In genomic region chrX:9662391-9663111, GRCm38 (mm10) we compare ENCODE assay signal across 8 mouse cellular contexts. TPM values are rescaled to one million over a fixed set of nuclear protein-coding genes. Genes with fewer than 3 reads are reported as not detected.
DNase-seq lines count a peak whose midpoint lies in the region; ATAC-seq and TF ChIP-seq lines count a peak whose summit lies in the region.

Dynlt3 (minus strand) TSS chrX:9663003.

- intact Hi-C loops in left cerebral cortex, adult 2 months (cut with DNase I): loop anchor here (10.0 kb wide), 1 partner anchor 402 kb away; no protein-coding TSS in a partner anchor

- no peaks in the 10 kb centered on the region for H3K9me3 ChIP-seq in hindbrain, embryonic 15.5 days

- H3K4me3 ChIP-seq in hindbrain, embryonic 15.5 days: peak within 1 kb of the TSS; percentile 47
- peak within 1 kb of the TSS; percentile 56 for H3K4me3 ChIP-seq in left cerebral cortex, adult 2 months

- H3K27ac ChIP-seq in hindbrain, embryonic 15.5 days (replicated peaks): peak within 1 kb of the TSS; percentile 79
- peak within 1 kb of the TSS; percentile 83 for H3K27ac ChIP-seq in left cerebral cortex, adult 2 months

- ATAC-seq in hindbrain, embryonic 15.5 days (ENCODE audit: low FRiP score, low read depth): peak; percentile 99
- ATAC-seq in megakaryocyte, adult 5-6 weeks (ENCODE audit: poor library complexity, severe bottlenecking): peak; percentile 100

- 10% methylated on average over 30 of the region's 30 CpGs for WGBS in hindbrain, embryonic 15.5 days

- peak within 1 kb of the TSS; percentile 52 for H3K9ac ChIP-seq in hindbrain, embryonic 15.5 days

- DNase-seq in T-cell, adult 2 months (ENCODE audit: low spot score): peak; percentile 67
- DNase-seq in cerebellum, postnatal 25 days: peak; percentile 80 to 87
- DNase-seq in frontal cortex, postnatal 36 days (ENCODE audit: low spot score in 2 of 2): peak; percentile 50 to 76
- peak; percentile 66 to 75 for DNase-seq in left cerebral cortex, adult 2 months (ENCODE audit: extremely low spot score in 1 of 2, low spot score in 2 of 2)
- peak; percentile 55 to 68 for DNase-seq in right cerebral cortex, adult 2 months (ENCODE audit: low spot score in 2 of 2)
- DNase-seq in urinary bladder, postnatal 14 days (ENCODE audit: low spot score): peak; percentile 81

- no peaks in the 10 kb centered on the region for H3K4me1 ChIP-seq in hindbrain, embryonic 15.5 days (replicated peaks)

- peak within 1 kb of the TSS; percentile 54 for H3K4me2 ChIP-seq in hindbrain, embryonic 15.5 days

- no peak for TF ChIP-seq CTCF in left cerebral cortex, adult 2 months (IDR thresholded peaks at IDR 0.05)

- no peaks in the 10 kb centered on the region for H3K36me3 ChIP-seq in hindbrain, embryonic 15.5 days

- H3K27me3 ChIP-seq in hindbrain, embryonic 15.5 days: no peaks in the 10 kb centered on the region

RNA-seq across cellular contexts. Expression of gene Dynlt3, which starts in this region (rescaled TPM):
- 39.7 and 45.7 TPM in 2 replicates for polyA plus RNA-seq in hindbrain, embryonic 15.5 days (2015; fragmentation: Nextera tagmentation; extraction: Ambion mirVana)
- total RNA-seq in left cerebral cortex, adult 2 months (2021): 100 to 1,000 TPM; 109 to 110 TPM
- total RNA-seq in megakaryocyte, adult 5-6 weeks (2015): 36.8 and 37.1 TPM in 2 replicates
- 44.3 and 47.9 TPM in 2 replicates for total RNA-seq in megakaryocyte, adult 5-6 weeks (2017)

Comparison
In these comparisons a context has a peak if more than half of its experiments do, and no peak if none do; other contexts are left out.
1. Peak in every context shown above with its lines: DNase-seq, ATAC-seq, H3K4me3 ChIP-seq and H3K27ac ChIP-seq.